Mouse (Mus musculus): ENCODE measurements at regions not wholly inside any gene's neighbourhood (a gene's known extent, or its start where the extent isn't known, plus 50 kb on each side); places are given as distances from the start of the nearest gene placed in this dataset.

DNA sequence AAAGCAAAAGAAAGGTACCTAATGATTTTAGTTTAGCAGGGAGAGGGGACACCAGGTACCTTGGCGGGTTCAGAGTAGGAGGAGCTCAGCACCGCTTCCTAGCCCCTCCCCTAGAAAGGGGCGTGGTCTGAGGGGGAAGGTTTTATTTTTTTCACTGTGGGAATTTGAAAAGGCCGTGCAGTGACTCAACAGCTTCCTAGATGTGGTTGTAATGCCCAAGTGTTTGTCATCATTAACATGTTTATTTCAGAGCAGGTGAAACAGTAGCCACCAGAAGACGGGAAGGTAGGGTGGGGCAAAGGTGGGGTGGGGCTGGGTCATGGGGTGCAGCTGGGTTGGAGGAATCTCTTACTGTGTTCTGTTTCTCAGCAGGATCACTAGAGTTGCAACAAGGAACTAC, 112.5 kb downstream of the Fgf9 start:
- Histone ChIP-seq H3K36me3 (no peaks in the 10 kb centered on the region), H3K9me3 (replicated peaks) (no peaks in the 10 kb centered on the region; the same call in 1 of the 2 replicates), H3K9ac (no peak overlapping the region), H3K27me3 (replicated peaks) (no peaks in the 10 kb centered on the region), H3K4me2 (no peak overlapping the region), H3K4me1 (replicated peaks) (no peaks in the 10 kb centered on the region), H3K27ac (ENCODE audit: poor library complexity, severe bottlenecking) (no peak overlapping the region), H3K4me3 (no peak overlapping the region)
- 58% methylated on average over 5 of the region's 5 CpGs for WGBS
- no peak for ATAC-seq (ENCODE audit: insufficient number of reproducible peaks, low FRiP score)

DNA sequence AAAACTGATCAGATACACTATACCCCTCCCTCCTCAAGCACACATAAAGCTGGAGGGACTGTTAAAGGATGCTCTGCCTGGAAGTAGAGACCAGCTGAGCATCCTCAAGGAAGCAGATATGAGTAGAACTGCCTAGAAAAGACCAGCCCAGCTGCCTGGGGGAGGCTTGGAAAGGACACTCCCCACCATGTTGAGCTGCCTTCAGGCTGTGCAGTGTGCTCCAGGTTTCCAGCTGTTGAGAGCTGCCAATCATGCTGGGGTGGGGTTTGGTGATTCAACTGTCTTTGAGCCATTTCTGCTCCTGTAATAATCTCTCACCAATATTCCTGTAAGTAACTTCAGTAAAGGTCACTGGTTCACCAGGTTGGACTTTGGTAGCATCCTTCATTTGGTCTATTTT, 110.4 kb downstream of the Fgf9 start:
- Histone ChIP-seq H3K36me3 (no peaks in the 10 kb centered on the region), H3K4me3 (no peak overlapping the region), H3K27ac (ENCODE audit: poor library complexity, severe bottlenecking) (no peak overlapping the region), H3K4me1 (replicated peaks) (peaks cover 7% of the 10 kb centered on the region; the same call in 1 of the 2 replicates), H3K9ac (no peak overlapping the region), H3K9me3 (replicated peaks) (no peaks in the 10 kb centered on the region), H3K4me2 (no peak overlapping the region), H3K27me3 (replicated peaks) (no peaks in the 10 kb centered on the region)
- no peak for ATAC-seq (ENCODE audit: insufficient number of reproducible peaks, low FRiP score)

DNA sequence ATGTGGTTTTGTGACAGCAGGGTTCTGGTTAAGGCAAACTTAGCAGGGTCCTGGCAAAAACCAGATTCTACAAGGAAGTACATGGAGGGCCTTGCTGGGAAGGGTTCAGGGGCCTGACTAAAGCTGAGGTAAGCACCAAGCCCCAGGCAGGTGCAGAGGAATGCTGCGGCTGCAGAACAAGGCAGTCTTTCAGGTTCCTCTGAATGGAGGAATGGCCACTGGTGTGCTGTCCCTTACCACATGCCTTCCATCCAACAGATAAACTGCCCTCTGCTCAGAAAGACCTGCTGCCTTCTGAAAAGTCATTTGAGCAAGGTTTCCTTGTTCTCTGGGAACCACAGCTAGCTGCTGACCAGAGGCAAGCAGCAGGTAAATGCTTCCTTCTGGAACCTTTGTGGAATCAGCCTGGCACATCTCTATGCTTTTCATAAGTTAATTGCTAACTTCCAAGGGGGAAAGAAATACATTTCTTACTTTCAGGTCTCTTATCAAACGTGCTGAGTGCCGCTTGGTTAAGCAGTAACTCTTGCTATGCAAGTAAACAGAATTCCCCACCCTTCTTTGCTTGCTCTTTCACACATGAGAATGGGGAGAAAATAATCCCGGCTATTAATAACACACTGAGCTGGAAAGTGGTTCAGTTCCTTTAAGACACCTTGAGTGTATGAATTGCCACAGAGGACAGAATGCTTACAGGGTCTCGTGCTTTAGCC, 105.5 kb downstream of the Fgf9 start:
- H3K4me3 ChIP-seq: no peak overlapping the region
- ATAC-seq (ENCODE audit: insufficient number of reproducible peaks, low FRiP score): no peak
- H3K27me3 ChIP-seq (replicated peaks): no peaks in the 10 kb centered on the region
- no peak overlapping the region for H3K4me2 ChIP-seq
- no peak overlapping the region for H3K9ac ChIP-seq
- H3K4me1 ChIP-seq (replicated peaks): peaks cover 8% of the 10 kb centered on the region; the same call in 1 of the 2 replicates
- no peak overlapping the region for H3K27ac ChIP-seq (ENCODE audit: poor library complexity, severe bottlenecking)
- WGBS: 69% methylated on average over 5 of the region's 5 CpGs
- no peaks in the 10 kb centered on the region for H3K9me3 ChIP-seq (replicated peaks)
- no peaks in the 10 kb centered on the region for H3K36me3 ChIP-seq

DNA sequence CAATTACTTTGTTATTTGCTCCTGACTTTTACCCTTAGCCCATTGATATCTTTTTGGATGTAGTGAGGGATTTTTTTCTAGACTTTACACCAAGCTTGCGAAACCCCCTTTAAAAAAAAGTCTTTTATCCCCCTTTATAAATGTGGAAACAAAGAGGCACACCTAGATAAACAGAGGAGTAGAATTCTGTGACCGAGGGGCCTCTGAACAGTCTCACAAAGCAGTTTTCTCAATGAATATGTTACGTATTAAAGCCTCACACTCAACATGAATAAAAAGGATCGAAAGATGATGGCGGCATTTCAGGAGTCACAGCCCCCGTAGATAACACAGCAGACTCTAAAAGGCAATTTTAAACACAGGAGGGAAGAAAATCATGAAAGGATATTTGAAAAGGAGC, 104.2 kb downstream of the Fgf9 start:
- no peak for ATAC-seq (ENCODE audit: insufficient number of reproducible peaks, low FRiP score)
- Histone ChIP-seq H3K27me3 (replicated peaks) (no peaks in the 10 kb centered on the region), H3K4me3 (no peak overlapping the region), H3K27ac (ENCODE audit: poor library complexity, severe bottlenecking) (no peak overlapping the region), H3K9ac (no peak overlapping the region), H3K9me3 (replicated peaks) (no peaks in the 10 kb centered on the region), H3K4me1 (replicated peaks) (peaks cover 8% of the 10 kb centered on the region; the same call in 1 of the 2 replicates), H3K4me2 (no peak overlapping the region), H3K36me3 (no peaks in the 10 kb centered on the region)
- 79% methylated on average over 6 of the region's 6 CpGs for WGBS

DNA sequence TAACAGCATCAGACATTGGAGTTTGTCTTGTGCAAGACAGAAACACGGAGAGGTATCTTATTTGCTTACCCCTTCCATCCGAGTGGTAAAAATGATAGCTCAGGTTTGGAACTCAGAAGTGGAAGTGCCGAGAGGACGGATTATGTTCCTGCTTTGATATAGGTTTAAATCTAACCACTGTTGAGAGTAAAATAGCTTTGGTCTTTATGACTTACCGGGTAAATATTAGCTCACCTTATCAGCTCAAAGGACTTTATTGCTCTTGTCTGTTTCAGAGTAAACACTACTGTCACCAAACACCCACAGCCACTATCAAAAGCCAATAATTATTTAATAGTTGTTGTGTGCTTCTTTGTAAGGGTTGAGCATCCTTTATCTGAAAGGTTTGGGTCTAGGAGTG, 98.6 kb downstream of the Fgf9 start:
- no peak for ATAC-seq (ENCODE audit: insufficient number of reproducible peaks, low FRiP score)
- Histone ChIP-seq H3K9ac (no peak overlapping the region), H3K4me2 (no peak overlapping the region), H3K9me3 (replicated peaks) (no peaks in the 10 kb centered on the region), H3K36me3 (no peaks in the 10 kb centered on the region), H3K27me3 (replicated peaks) (no peaks in the 10 kb centered on the region), H3K27ac (ENCODE audit: poor library complexity, severe bottlenecking) (no peak overlapping the region), H3K4me3 (no peak overlapping the region), H3K4me1 (replicated peaks) (no peaks in the 10 kb centered on the region)
- WGBS: 76% methylated on average over 5 of the region's 5 CpGs

Measured in heart, embryonic 12.5 days (tissue).